Mouse (Mus musculus): ENCODE measurements at regions not wholly inside any gene's neighbourhood (a gene's known extent, or its start where the extent isn't known, plus 50 kb on each side); places are given as distances from the start of the nearest gene placed in this dataset.
A peak's percentile ranks its signal among the peaks of the same experiment; 100 is the strongest.

GRCm38 (mm10) chr13:71247241-71247640 lies 405.6 kb upstream of the Adamts16 start:
- DNase-seq (ENCODE audit: low spot score in 2 of 2), result no peak

GRCm38 (mm10) chr13:71245326-71245725 lies 403.7 kb upstream of the Adamts16 start:
- DNase-seq (ENCODE audit: low spot score in 2 of 2), result no peak

- no peak for DNase-seq (ENCODE audit: low spot score in 2 of 2)
These were observed 398.2 kb upstream of the Adamts16 start for GRCm38 (mm10) chr13:71239782-71240181.

- DNase-seq (ENCODE audit: low spot score in 2 of 2), result no peak
These were observed 393.7 kb upstream of the Adamts16 start for GRCm38 (mm10) chr13:71235338-71235737.

- DNase-seq (ENCODE audit: low spot score in 2 of 2), result peak in 1 of 2 experiments; percentile 10
These were observed 389.6 kb upstream of the Adamts16 start for GRCm38 (mm10) chr13:71231182-71231581.

- DNase-seq (ENCODE audit: low spot score in 2 of 2), result no peak
These were observed 373.2 kb upstream of the Adamts16 start for GRCm38 (mm10) chr13:71214776-71215175.

GRCm38 (mm10) chr13:71211363-71211762 lies 369.8 kb upstream of the Adamts16 start:
- DNase-seq (ENCODE audit: low spot score in 2 of 2), result no peak

- DNase-seq (ENCODE audit: low spot score in 2 of 2), result no peak
These were observed 369.1 kb upstream of the Adamts16 start for GRCm38 (mm10) chr13:71210658-71211251.

- DNase-seq (ENCODE audit: low spot score in 2 of 2), result no peak
These were observed 364.1 kb upstream of the Adamts16 start for GRCm38 (mm10) chr13:71205708-71206107.

GRCm38 (mm10) chr13:71200656-71201055 lies 359.0 kb upstream of the Adamts16 start:
- DNase-seq (ENCODE audit: low spot score in 2 of 2), result no peak

- DNase-seq (ENCODE audit: low spot score in 2 of 2), result no peak
These were observed 354.1 kb upstream of the Adamts16 start for GRCm38 (mm10) chr13:71195675-71196074.

- DNase-seq (ENCODE audit: low spot score in 2 of 2), result no peak
These were observed 342.9 kb upstream of the Adamts16 start for GRCm38 (mm10) chr13:71184500-71184899.

- DNase-seq (ENCODE audit: low spot score in 2 of 2), result no peak
These were observed 337.5 kb upstream of the Adamts16 start for GRCm38 (mm10) chr13:71179083-71179482.

GRCm38 (mm10) chr13:71174335-71174734 lies 332.7 kb upstream of the Adamts16 start:
- DNase-seq (ENCODE audit: low spot score in 2 of 2), result no peak

- no peak for DNase-seq (ENCODE audit: low spot score in 2 of 2)
These were observed 324.6 kb upstream of the Adamts16 start for GRCm38 (mm10) chr13:71166226-71166625.

- DNase-seq (ENCODE audit: low spot score in 2 of 2), result no peak
These were observed 323.7 kb upstream of the Adamts16 start for GRCm38 (mm10) chr13:71165096-71165920.

GRCm38 (mm10) chr13:71164012-71164411 lies 322.4 kb upstream of the Adamts16 start:
- no peak for DNase-seq (ENCODE audit: low spot score in 2 of 2)

GRCm38 (mm10) chr13:71162952-71163351 lies 321.3 kb upstream of the Adamts16 start:
- DNase-seq (ENCODE audit: low spot score in 2 of 2), result no peak

- no peak for DNase-seq (ENCODE audit: low spot score in 2 of 2)
These were observed 316.8 kb upstream of the Adamts16 start for GRCm38 (mm10) chr13:71158300-71158860.

GRCm38 (mm10) chr13:71157656-71158299 lies 316.2 kb upstream of the Adamts16 start:
- DNase-seq (ENCODE audit: low spot score in 2 of 2), result no peak

GRCm38 (mm10) chr13:71150092-71150491 lies 308.5 kb upstream of the Adamts16 start:
- no peak for DNase-seq (ENCODE audit: low spot score in 2 of 2)

- DNase-seq (ENCODE audit: low spot score in 2 of 2), result no peak
These were observed 307.7 kb upstream of the Adamts16 start for GRCm38 (mm10) chr13:71149303-71149696.

All from right cerebral cortex, postnatal 36 days (tissue).